Mouse (Mus musculus): ENCODE measurements around the gene Dgcr2.

DNA sequence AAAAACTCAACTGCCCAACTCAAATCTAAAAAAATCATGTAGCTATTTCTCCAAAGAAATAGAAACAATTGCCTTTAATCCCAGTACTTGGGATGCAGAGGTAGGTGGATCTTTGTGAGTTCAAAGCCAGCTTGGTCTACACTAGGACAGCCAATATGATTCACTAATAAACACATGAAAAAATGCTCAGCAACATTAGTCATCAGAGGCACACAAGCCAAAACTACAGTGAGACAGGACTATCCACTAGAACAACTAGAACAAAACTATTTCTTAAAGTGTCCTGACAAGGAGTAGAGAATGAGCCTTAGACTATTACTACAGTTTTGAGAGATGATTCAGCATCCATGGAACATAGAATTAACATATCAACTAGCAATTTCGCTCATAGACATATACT, 22.3 kb downstream of the Dgcr2 start:
- no peak for TF ChIP-seq GATA1 (IDR thresholded peaks at IDR 0.05; ENCODE audit: borderline replicate concordance, low read length)
- no peak for TF ChIP-seq FLI1 (IDR thresholded peaks at IDR 0.05; ENCODE audit: low read length)
